ENCODE assay signal across 13 mouse cellular contexts in genomic region chr6:92041271-92041670, GRCm38 (mm10). TPM values are rescaled to one million over a fixed set of nuclear protein-coding genes. Genes with fewer than 3 reads are reported as not detected.
DNase-seq lines count a peak whose midpoint lies in the region; ATAC-seq lines count a peak whose summit lies in the region.
"Had no signal": no experiment of that assay in that cellular context is flagged by ENCODE, and none has a peak within 500 bp of the region (broad histone marks: within the 10 kb centered on the region; RNA-seq: fewer than 3 reads in every experiment).

No protein-coding gene starts in this region.

- no peak overlapping the region for H3K27ac ChIP-seq in neural tube, embryonic 15.5 days (replicated peaks)
- H3K27ac ChIP-seq: left cerebral cortex, adult 2 months; macrophage had no signal

- H3K4me3 ChIP-seq in neural tube, embryonic 15.5 days (replicated peaks) = no peak overlapping the region
- H3K4me3 ChIP-seq: left cerebral cortex, adult 2 months had no signal

- H3K9me3 ChIP-seq in neural tube, embryonic 15.5 days (replicated peaks) = no peaks in the 10 kb centered on the region

- no peaks in the 10 kb centered on the region for H3K27me3 ChIP-seq in neural tube, embryonic 15.5 days (replicated peaks)

- H3K4me2 ChIP-seq in neural tube, embryonic 15.5 days = no peak overlapping the region

- peaks cover 7% of the 10 kb centered on the region for H3K4me1 ChIP-seq in neural tube, embryonic 15.5 days

- 67% methylated on average over 5 of the region's 5 CpGs for WGBS in neural tube, embryonic 15.5 days

- H3K36me3 ChIP-seq in neural tube, embryonic 15.5 days = no peaks in the 10 kb centered on the region

- no peak for ATAC-seq in neural tube, embryonic 15.5 days (ENCODE audit: low FRiP score)
- ATAC-seq: inflammation-experienced regulatory T-cells, adult 6 months had no signal

- peak; percentile 36 to 59 for DNase-seq in cerebellum, postnatal 25 days
- DNase-seq in cerebellum, adult 8-10 months = no peak
- DNase-seq in ovary, postnatal 36 days (ENCODE audit: low spot score) = peak; percentile 14
- no peak for DNase-seq in ovary, postnatal 14 days (ENCODE audit: low spot score)
- DNase-seq in kidney, postnatal 25 days = peak; percentile 82 to 87
- no peak for DNase-seq in thymus, postnatal 10 days (ENCODE audit: low spot score in 2 of 2)
- DNase-seq in urinary bladder, postnatal 25 days (ENCODE audit: low spot score) = no peak
- DNase-seq: B cell, adult 2 months; thymus, postnatal 4 days had no signal

- no peak overlapping the region for H3K9ac ChIP-seq in neural tube, embryonic 15.5 days (replicated peaks)

RNA-seq across cellular contexts. Expression of gene Nr2c2, which starts 49.9 kb away (rescaled TPM):
- polyA plus RNA-seq in neural tube, embryonic 15.5 days (2015; fragmentation: Nextera tagmentation; extraction: Ambion mirVana) = 26.7 and 34.5 TPM in 2 replicates

Comparison
In these comparisons a context has a peak if more than half of its experiments do, and no peak if none do; other contexts are left out.
1. DNase-seq: peak in cerebellum, postnatal 25 days (2 of 2), ovary, postnatal 36 days (single experiment) and kidney, postnatal 25 days (2 of 2); none in cerebellum, adult 8-10 months (single experiment), ovary, postnatal 14 days (single experiment), thymus, postnatal 10 days (0 of 2) and urinary bladder, postnatal 25 days (single experiment).